Mouse (Mus musculus): Measurements from ENCODE around the gene Prrg4. TPM values are rescaled to one million over a fixed set of nuclear protein-coding genes. Genes with fewer than 3 reads are reported as not detected.
"Not testable (repeated sequence)": the region's sequence is repeated elsewhere in the genome, so short reads cannot be mapped to it uniquely, and the experiment has no call there.

Prrg4 gene
- 2.2 and 3.8 TPM in 2 replicates for total RNA-seq (2014; rRNA removed)
- 1.4 and 1.6 TPM in 2 replicates for polyA plus RNA-seq (2015; fragmentation: Nextera tagmentation; extraction: Ambion mirVana)

DNA sequence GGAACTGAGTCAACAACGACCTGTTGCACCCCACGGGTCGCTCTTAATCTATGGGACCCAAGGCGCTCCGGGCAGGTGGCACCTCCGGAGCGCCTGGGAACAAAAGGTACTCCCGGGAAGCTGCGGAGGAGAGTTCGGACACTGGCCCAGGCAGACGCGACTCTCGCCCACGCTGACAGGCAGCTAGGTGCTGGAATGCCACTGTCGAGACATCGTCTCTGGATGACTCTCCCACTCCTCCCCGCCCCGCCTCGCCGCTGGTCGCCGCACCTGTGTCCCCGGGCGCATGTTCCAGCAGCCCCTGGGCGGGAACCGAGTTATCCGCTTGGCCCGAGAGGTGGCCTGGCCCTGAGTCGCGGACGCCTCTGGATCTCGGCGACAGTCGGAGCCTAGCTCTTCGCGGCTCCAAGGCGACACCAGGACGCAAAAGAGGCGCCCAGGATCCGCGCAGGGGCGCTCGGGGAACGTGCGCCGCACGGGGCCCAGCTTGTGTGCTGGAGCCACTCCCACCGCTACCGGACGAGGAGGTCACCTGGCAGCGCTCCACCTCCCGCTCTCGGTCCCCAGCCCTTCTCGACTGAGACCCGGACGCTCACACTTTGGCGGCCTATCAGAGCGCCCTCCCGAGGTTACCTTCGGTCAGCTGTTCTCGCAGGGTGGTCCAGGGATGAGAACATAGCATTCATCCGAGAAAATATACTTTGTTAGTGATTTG is at the start of gene Prrg4:
Gene Prrg4 (minus strand): TSS at position 601 of the 715 bp plus-strand sequence.
- Histone ChIP-seq H3K4me1 (ENCODE audit: insufficient read depth, low read length) (no peaks in the 10 kb centered on the region), H3K27ac (no peak within 1 kb of the TSS), H3K9ac (replicated peaks; ENCODE audit: low read length) (peak within 1 kb of the TSS; percentile 50), H3K4me2 (ENCODE audit: low read depth, low read length) (peak within 1 kb of the TSS; percentile 100), H3K36me3 (ENCODE audit: insufficient read depth, low read length) (no peaks in the 10 kb centered on the region), H3K27me3 (ENCODE audit: insufficient read depth, low read length) (no peaks in the 10 kb centered on the region; the same call in 1 of the 2 replicates), H3K4me3 (ENCODE audit: low read length) (peak within 1 kb of the TSS; percentile 60), H3K9me3 (ENCODE audit: low read length) (no peaks in the 10 kb centered on the region)
- WGBS: under 1% methylated on average over 61 of the region's 62 CpGs
- peak; percentile 62 for DNase-seq (ENCODE audit: low spot score)
- peak; percentile 35 for TF ChIP-seq CTCF (IDR thresholded peaks at IDR 0.05; ENCODE audit: low read depth)
- peak; percentile 78 for ATAC-seq

DNA sequence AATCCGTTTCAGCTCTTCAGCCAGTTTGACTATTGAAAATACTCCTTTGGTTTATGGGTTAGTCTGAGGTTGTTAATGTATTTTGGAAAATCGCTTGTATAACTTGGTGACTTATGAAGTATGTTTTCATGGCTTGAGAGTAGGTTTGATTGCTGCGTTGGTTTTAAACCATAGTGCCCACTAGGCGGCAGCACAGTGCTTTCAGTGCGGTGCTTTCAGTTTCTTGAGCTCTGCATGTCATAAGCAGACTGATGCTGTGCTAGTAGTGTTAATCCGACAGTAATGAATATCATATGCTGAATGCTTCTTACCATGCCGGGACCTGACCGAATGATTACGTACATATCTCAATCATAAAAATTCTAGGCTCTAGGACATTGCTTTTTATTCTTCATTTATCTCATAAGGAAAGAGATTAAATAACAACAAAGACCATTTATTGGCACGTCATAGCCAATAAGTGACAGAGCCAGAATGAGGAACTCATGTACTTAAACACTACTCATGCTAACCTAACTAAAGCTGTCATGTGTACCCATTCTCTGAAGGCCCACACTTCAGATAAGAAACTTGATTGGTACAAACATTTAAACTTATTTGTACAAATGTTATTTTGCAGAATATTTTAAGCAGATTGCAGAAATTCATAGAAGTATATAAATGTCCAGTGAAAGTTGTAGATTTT is 38.3 kb upstream of the Prrg4 start:
- ATAC-seq (peak; percentile 71), DNase-seq (ENCODE audit: low spot score) (peak; percentile 92)
- H3K27me3 ChIP-seq (ENCODE audit: insufficient read depth, low read length): no peaks in the 10 kb centered on the region
- no peak overlapping the region for H3K27ac ChIP-seq
- no peak overlapping the region for H3K4me3 ChIP-seq (ENCODE audit: low read length)
- no peaks in the 10 kb centered on the region for H3K4me1 ChIP-seq (ENCODE audit: insufficient read depth, low read length)
- no peaks in the 10 kb centered on the region for H3K9me3 ChIP-seq (ENCODE audit: low read length)
- 17% methylated on average over 10 of the region's 10 CpGs for WGBS
- H3K4me2 ChIP-seq (ENCODE audit: low read depth, low read length): no peak overlapping the region
- peak; percentile 95 for TF ChIP-seq CTCF (IDR thresholded peaks at IDR 0.05; ENCODE audit: low read depth)
- no peak overlapping the region for H3K9ac ChIP-seq (replicated peaks; ENCODE audit: low read length)
- no peaks in the 10 kb centered on the region for H3K36me3 ChIP-seq (ENCODE audit: insufficient read depth, low read length)

DNA sequence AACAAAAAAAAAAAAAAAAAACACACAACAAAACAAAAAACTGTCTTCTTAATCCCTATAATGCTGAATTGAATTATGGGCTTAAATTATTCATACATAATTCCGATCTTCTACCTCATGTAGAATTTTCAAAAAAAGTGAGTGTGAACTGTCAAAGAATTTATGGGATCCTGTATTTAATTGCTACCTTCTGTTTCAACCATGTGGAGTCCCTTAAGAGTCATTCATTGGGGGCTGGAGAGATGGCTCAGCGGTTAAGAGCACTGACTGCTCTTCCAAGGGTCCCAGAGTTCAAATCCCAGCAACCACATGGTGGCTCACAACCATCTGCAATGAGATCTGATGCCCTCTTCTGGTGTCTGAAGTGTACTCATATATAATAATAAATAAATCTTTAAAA is 37.7 kb upstream of the Prrg4 start:
- not testable (repeated sequence) for DNase-seq (ENCODE audit: low spot score); H3K36me3 ChIP-seq (ENCODE audit: insufficient read depth, low read length); ATAC-seq; H3K27me3 ChIP-seq (ENCODE audit: insufficient read depth, low read length); H3K27ac ChIP-seq; H3K9ac ChIP-seq (replicated peaks; ENCODE audit: low read length); H3K4me1 ChIP-seq (ENCODE audit: insufficient read depth, low read length); H3K9me3 ChIP-seq (ENCODE audit: low read length); H3K4me2 ChIP-seq (ENCODE audit: low read depth, low read length); H3K4me3 ChIP-seq (ENCODE audit: low read length)
- 64% methylated on average over 2 of the region's 2 CpGs for WGBS

DNA sequence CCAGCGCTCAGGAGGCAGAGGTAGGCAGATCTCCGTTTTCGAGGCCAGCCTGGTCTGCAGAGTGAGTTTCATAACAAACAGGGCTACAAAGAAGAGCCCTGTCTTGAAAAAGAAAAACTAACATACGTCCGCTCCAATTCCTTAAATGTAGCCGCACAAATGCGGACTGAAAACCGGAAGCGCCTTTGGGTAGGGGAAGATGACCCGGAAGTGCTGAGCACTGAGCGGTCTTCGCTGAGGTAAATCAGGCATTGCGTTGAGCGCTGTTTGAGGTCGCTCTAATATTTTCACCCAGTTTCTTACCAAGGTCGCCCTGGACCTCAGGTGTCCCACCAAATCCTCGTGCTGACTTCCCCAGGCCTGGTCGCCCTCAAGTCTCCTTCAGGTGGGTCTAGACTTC is 36.4 kb upstream of the Prrg4 start:
- Histone ChIP-seq H3K9ac (replicated peaks; ENCODE audit: low read length) (no peak overlapping the region), H3K4me1 (ENCODE audit: insufficient read depth, low read length) (no peaks in the 10 kb centered on the region), H3K9me3 (ENCODE audit: low read length) (no peaks in the 10 kb centered on the region), H3K27me3 (ENCODE audit: insufficient read depth, low read length) (no peaks in the 10 kb centered on the region), H3K4me3 (ENCODE audit: low read length) (no peak overlapping the region), H3K27ac (no peak overlapping the region), H3K4me2 (ENCODE audit: low read depth, low read length) (no peak overlapping the region), H3K36me3 (ENCODE audit: insufficient read depth, low read length) (no peaks in the 10 kb centered on the region)
- ATAC-seq (no peak), DNase-seq (ENCODE audit: low spot score) (no peak)
- WGBS: 92% methylated on average over 18 of the region's 18 CpGs
- no peak for TF ChIP-seq CTCF (IDR thresholded peaks at IDR 0.05; ENCODE audit: low read depth)

DNA sequence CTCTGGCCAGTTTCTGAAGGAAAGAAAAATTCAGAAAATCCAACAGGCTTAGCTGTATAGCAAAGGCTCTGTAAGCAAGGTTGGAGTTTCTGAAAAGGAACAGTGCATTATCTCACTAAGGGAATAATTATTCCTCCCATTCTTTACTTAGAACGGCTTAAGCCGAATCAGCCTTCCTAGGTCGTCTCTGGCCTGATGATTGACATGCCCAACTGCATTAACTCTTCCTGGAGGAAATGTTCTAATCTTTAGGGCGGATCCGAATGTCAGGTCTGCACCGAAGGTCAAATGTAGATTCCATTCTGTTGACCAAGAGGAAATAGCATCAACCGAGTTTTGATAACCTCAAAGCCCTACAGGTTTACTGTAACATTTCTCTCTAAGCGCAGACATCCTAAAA is 29.1 kb upstream of the Prrg4 start:
- 87% methylated on average over 8 of the region's 8 CpGs for WGBS
- TF ChIP-seq CTCF (IDR thresholded peaks at IDR 0.05; ENCODE audit: low read depth): no peak
- DNase-seq (ENCODE audit: low spot score): no peak

DNA sequence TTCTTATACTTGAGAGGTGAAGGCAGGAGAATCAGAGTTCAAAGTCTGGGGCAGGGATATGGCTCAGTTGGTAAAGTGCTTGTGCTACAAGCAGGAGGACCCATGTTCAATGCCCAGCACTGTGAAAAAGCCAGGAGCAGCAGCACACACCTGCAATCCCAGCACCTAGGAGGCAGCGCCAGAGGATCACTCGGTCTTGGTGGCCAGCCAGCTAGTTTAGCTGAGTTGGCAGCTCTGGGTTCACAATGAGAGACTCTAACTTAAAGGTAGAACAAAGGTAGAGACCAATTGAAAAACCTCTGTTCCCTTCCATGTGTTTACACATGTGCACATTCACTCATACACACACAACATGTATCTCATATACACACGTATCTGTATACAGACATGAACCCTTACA is 19.4 kb upstream of the Prrg4 start:
- H3K4me3 ChIP-seq (ENCODE audit: low read length): no peak overlapping the region
- no peaks in the 10 kb centered on the region for H3K36me3 ChIP-seq (ENCODE audit: insufficient read depth, low read length)
- WGBS: 83% methylated on average over 3 of the region's 3 CpGs
- no peak overlapping the region for H3K4me2 ChIP-seq (ENCODE audit: low read depth, low read length)
- TF ChIP-seq CTCF (IDR thresholded peaks at IDR 0.05; ENCODE audit: low read depth): no peak
- H3K27me3 ChIP-seq (ENCODE audit: insufficient read depth, low read length): no peaks in the 10 kb centered on the region
- H3K4me1 ChIP-seq (ENCODE audit: insufficient read depth, low read length): no peaks in the 10 kb centered on the region
- H3K9ac ChIP-seq (replicated peaks; ENCODE audit: low read length): no peak overlapping the region
- ATAC-seq: no peak
- no peak for DNase-seq (ENCODE audit: low spot score)
- H3K27ac ChIP-seq: no peak overlapping the region
- H3K9me3 ChIP-seq (ENCODE audit: low read length): no peaks in the 10 kb centered on the region

More for the DNA sequence above, 29.1 kb upstream of the Prrg4 start:
- Histone ChIP-seq H3K27me3 (ENCODE audit: insufficient read depth, low read length) (no peaks in the 10 kb centered on the region), H3K9ac (replicated peaks; ENCODE audit: low read length) (no peak overlapping the region), H3K27ac (no peak overlapping the region), H3K36me3 (ENCODE audit: insufficient read depth, low read length) (no peaks in the 10 kb centered on the region), H3K4me2 (ENCODE audit: low read depth, low read length) (no peak overlapping the region), H3K9me3 (ENCODE audit: low read length) (no peaks in the 10 kb centered on the region), H3K4me3 (ENCODE audit: low read length) (no peak overlapping the region), H3K4me1 (ENCODE audit: insufficient read depth, low read length) (no peaks in the 10 kb centered on the region)
- ATAC-seq: no peak
